Mouse (Mus musculus) kidney, adult 2 months (tissue): ENCODE measurements at regions not wholly inside any gene's neighbourhood (a gene's known extent, or its start where the extent isn't known, plus 50 kb on each side); places are given as distances from the start of the nearest gene placed in this dataset.

Experiments used
- CTCF ChIP-seq: fragments of 200-500 bp; conservative IDR thresholded peaks from 2 replicates; pipeline ENCODE4 v1.5.1; 2011; ENCODE audit warnings: low read depth, mild to moderate bottlenecking, control low read depth, low read length, moderate library complexity, mixed read lengths; ENCODE audit not compliant: insufficient read depth, insufficient read length
- POLR2A ChIP-seq: fragments of 200-500 bp; IDR thresholded peaks from one replicate; pipeline ENCODE4 v1.6.1; 2011; ENCODE audit warnings: low read depth, low read length, control low read depth

DNA sequence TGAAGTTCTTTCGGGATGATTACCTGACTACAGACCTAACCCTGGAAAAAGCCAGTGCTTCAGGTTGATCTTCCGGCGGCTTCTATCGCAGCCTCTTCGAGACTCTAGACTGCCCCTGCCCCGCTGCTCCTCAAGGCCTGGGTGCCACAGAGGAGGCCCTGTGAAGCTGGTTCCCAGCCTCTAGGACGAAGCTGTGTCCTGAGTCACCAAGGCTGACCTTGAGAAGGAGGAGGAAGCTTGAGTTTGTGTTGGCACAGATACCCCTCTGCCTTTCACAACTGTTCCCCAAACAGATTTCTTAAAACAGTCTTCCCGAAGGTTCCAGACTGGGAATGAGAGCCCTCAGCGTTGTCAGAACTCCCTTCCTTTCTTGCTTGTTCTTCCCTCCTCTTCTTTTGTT is 112.8 kb upstream of the Mdm1 start:
- TF ChIP-seq CTCF = no peak
- TF ChIP-seq POLR2A = no peak
